Mouse (Mus musculus) testis, adult 2 months (tissue): Measurements from ENCODE around the gene Cldn24.

Experiments
- CTCF ChIP-seq: fragments of 200-500 bp; IDR thresholded peaks from 2 replicates; pipeline ENCODE4 v1.5.1; 2012; ENCODE audit warnings: low read depth, mild to moderate bottlenecking, inconsistent platforms, low read length, moderate library complexity; ENCODE audit not compliant: control insufficient read depth, insufficient read depth, insufficient replicate concordance
- POLR2A ChIP-seq: fragments of 200-500 bp; IDR thresholded peaks from 2 replicates; pipeline ENCODE4 v1.6.1; 2012; ENCODE audit warnings: low read depth, mild to moderate bottlenecking, inconsistent platforms, low read length, moderate library complexity; ENCODE audit not compliant: control insufficient read depth

GRCm38 (mm10) chr8:47786323-47786722, 35.6 kb upstream of the Cldn24 start:
- TF ChIP-seq CTCF = no peak
- no peak for TF ChIP-seq POLR2A
